Mouse (Mus musculus): ENCODE results near the gene Mlec.

- TF ChIP-seq POLR2A (IDR thresholded peaks at IDR 0.05; ENCODE audit: low read depth, low read length) (no peak), CTCF (IDR thresholded peaks at IDR 0.05; ENCODE audit: extremely low read depth, insufficient read depth, insufficient read length, insufficient replicate concordance) (no peak)
Measured at GRCm38 (mm10) chr5:115191880-115192827, 34.2 kb upstream of the Mlec start.
